Mouse (Mus musculus) neural tube, embryonic 14.5 days (tissue): ENCODE measurements around the gene Usp6nl. TPM values are rescaled to one million over a fixed set of nuclear protein-coding genes. Genes with fewer than 3 reads are reported as not detected.

Experiments
- ATAC-seq: fragments of 200-750 bp; cut with Nextera tagmentation; 2 replicates; pipeline ENCODE4 v1.8.0; 2017; ENCODE audit warnings: low read depth, mild to moderate bottlenecking, moderate TSS enrichment, moderate library complexity
- H3K27ac ChIP-seq: fragments of 300-500 bp; sonication (generic); 2 replicates; pipeline ENCODE4 v1.5.1; 2014; ENCODE audit warnings: low read depth, mild to moderate bottlenecking, control low read depth, low read length, moderate library complexity, mixed read lengths
- H3K27me3 ChIP-seq: fragments of 300-500 bp; sonication (generic); 2 replicates; pipeline ENCODE4 v1.6.1; 2014; ENCODE audit warnings: low read length; ENCODE audit not compliant: control insufficient read depth, insufficient read depth
- H3K36me3 ChIP-seq: fragments of 300-500 bp; sonication (generic); 2 replicates; pipeline ENCODE4 v1.6.1; 2014; ENCODE audit warnings: low read length, mixed read lengths; ENCODE audit not compliant: control insufficient read depth, insufficient read depth
- H3K4me1 ChIP-seq: fragments of 300-500 bp; sonication (generic); 2 replicates; pipeline ENCODE4 v1.6.1; 2014; ENCODE audit warnings: low read length; ENCODE audit not compliant: control insufficient read depth, insufficient read depth
- H3K4me2 ChIP-seq: fragments of 300-500 bp; sonication (generic); 2 replicates; pipeline ENCODE4 v1.6.1; 2014; ENCODE audit warnings: mild to moderate bottlenecking, low read depth, low read length, control low read depth
- H3K4me3 ChIP-seq: fragments of 300-500 bp; sonication (generic); 2 replicates; pipeline ENCODE4 v1.5.1; 2014; ENCODE audit warnings: low read depth, low read length, control low read depth, mixed read lengths
- H3K9ac ChIP-seq: fragments of 300-500 bp; sonication (generic); replicated peaks from 2 replicates; pipeline ENCODE4 v1.6.1; 2014; ENCODE audit warnings: low read depth, mild to moderate bottlenecking, control low read depth, low read length, mixed read lengths
- H3K9me3 ChIP-seq: fragments of 300-500 bp; sonication (generic); 2 replicates; pipeline ENCODE4 v1.6.1; 2016; ENCODE audit warnings: low read length; ENCODE audit not compliant: control insufficient read depth
- WGBS: fragments of 180-500 bp; shearing (Covaris S2); extraction: QIAGEN DNeasy Blood & Tissue Kit; methylation state at CpG from one replicate; pipeline ENCODE4 v1.1.7; 2014; 5-methylcytosine and 5-hydroxymethylcytosine counted together
- polyA plus RNA-seq: library from polyadenylated mRNA; unstranded; fragments of >200 nt; fragmentation: Nextera tagmentation; extraction: Ambion mirVana; gene quantifications from 2 replicates; pipeline ENCODE4 v1.2.1, GENCODE M21; 2014

Usp6nl gene
- polyA plus RNA-seq, 1 experiment from 2014 or later: 10.0 TPM

GRCm38 (mm10) chr2:6436085-6436950 lies 113.9 kb downstream of the Usp6nl start:
- Histone ChIP-seq H3K27ac (no peak overlapping the region), H3K9me3 (no peaks in the 10 kb centered on the region), H3K27me3 (no peaks in the 10 kb centered on the region), H3K4me2 (no peak overlapping the region), H3K36me3 (peaks cover 12% of the 10 kb centered on the region; the same call in 1 of the 2 replicates), H3K4me1 (no peaks in the 10 kb centered on the region), H3K4me3 (no peak overlapping the region), H3K9ac (no peak overlapping the region)
- ATAC-seq: peak; percentile 88
- 85% methylated on average over 16 of the region's 16 CpGs for WGBS

- H3K27me3 ChIP-seq: no peaks in the 10 kb centered on the region
- H3K36me3 ChIP-seq: peaks cover 9% of the 10 kb centered on the region; the same call in 1 of the 2 replicates
- no peak overlapping the region for H3K27ac ChIP-seq
- no peaks in the 10 kb centered on the region for H3K9me3 ChIP-seq
- no peak overlapping the region for H3K4me3 ChIP-seq
- no peak overlapping the region for H3K9ac ChIP-seq
- ATAC-seq: no peak; the same call in 1 of the 2 replicates
- no peaks in the 10 kb centered on the region for H3K4me1 ChIP-seq
- 75% methylated on average over 9 of the region's 9 CpGs for WGBS
- no peak overlapping the region for H3K4me2 ChIP-seq
These were observed 119.2 kb downstream of the Usp6nl start for GRCm38 (mm10) chr2:6441688-6442087.

- ATAC-seq: no peak
- no peak overlapping the region for H3K9ac ChIP-seq
- no peaks in the 10 kb centered on the region for H3K4me1 ChIP-seq
- H3K9me3 ChIP-seq: no peaks in the 10 kb centered on the region
- H3K4me3 ChIP-seq: no peak overlapping the region
- no peaks in the 10 kb centered on the region for H3K27me3 ChIP-seq
- peaks cover 9% of the 10 kb centered on the region; the same call in 1 of the 2 replicates for H3K36me3 ChIP-seq
- no peak overlapping the region for H3K27ac ChIP-seq
- no peak overlapping the region for H3K4me2 ChIP-seq
- 85% methylated on average over 10 of the region's 10 CpGs for WGBS
These were observed 119.8 kb downstream of the Usp6nl start for GRCm38 (mm10) chr2:6442302-6442701.

- Histone ChIP-seq H3K4me3 (no peak overlapping the region), H3K9ac (no peak overlapping the region), H3K4me2 (no peak overlapping the region), H3K27me3 (no peaks in the 10 kb centered on the region), H3K27ac (no peak overlapping the region), H3K36me3 (peaks cover 9% of the 10 kb centered on the region; the same call in 1 of the 2 replicates), H3K4me1 (no peaks in the 10 kb centered on the region), H3K9me3 (no peaks in the 10 kb centered on the region)
- 90% methylated on average over 4 of the region's 4 CpGs for WGBS
- ATAC-seq: no peak
These were observed 121.5 kb downstream of the Usp6nl start for GRCm38 (mm10) chr2:6444015-6444414.

GRCm38 (mm10) chr2:6444723-6445169 lies 122.3 kb downstream of the Usp6nl start:
- WGBS: 79% methylated on average over 4 of the region's 4 CpGs
- Histone ChIP-seq H3K27ac (no peak overlapping the region), H3K9ac (no peak overlapping the region), H3K9me3 (no peaks in the 10 kb centered on the region), H3K4me1 (peaks cover 1% of the 10 kb centered on the region; the same call in 1 of the 2 replicates), H3K27me3 (no peaks in the 10 kb centered on the region), H3K4me2 (no peak overlapping the region), H3K4me3 (no peak overlapping the region), H3K36me3 (peaks cover 9% of the 10 kb centered on the region; the same call in 1 of the 2 replicates)
- ATAC-seq: no peak

GRCm38 (mm10) chr2:6445858-6446257 lies 123.4 kb downstream of the Usp6nl start:
- H3K36me3 ChIP-seq: peaks cover 7% of the 10 kb centered on the region; the same call in 1 of the 2 replicates
- no peaks in the 10 kb centered on the region for H3K27me3 ChIP-seq
- peaks cover 8% of the 10 kb centered on the region; the same call in 1 of the 2 replicates for H3K4me1 ChIP-seq
- no peak overlapping the region for H3K4me2 ChIP-seq
- no peaks in the 10 kb centered on the region for H3K9me3 ChIP-seq
- H3K9ac ChIP-seq: no peak overlapping the region
- 0 out of 2 replicates have a peak, but pooled peaks have one; percentile 42 for ATAC-seq
- H3K27ac ChIP-seq: no peak overlapping the region
- H3K4me3 ChIP-seq: no peak overlapping the region
- WGBS: 77% methylated on average over 4 of the region's 4 CpGs

- no peaks in the 10 kb centered on the region for H3K36me3 ChIP-seq
- H3K27me3 ChIP-seq: no peaks in the 10 kb centered on the region
- ATAC-seq: no peak
- H3K27ac ChIP-seq: no peak overlapping the region
- H3K4me1 ChIP-seq: peaks cover 8% of the 10 kb centered on the region; the same call in 1 of the 2 replicates
- no peaks in the 10 kb centered on the region for H3K9me3 ChIP-seq
- H3K4me2 ChIP-seq: no peak overlapping the region
- no peak overlapping the region for H3K9ac ChIP-seq
- no peak overlapping the region for H3K4me3 ChIP-seq
- 95% methylated on average over 2 of the region's 2 CpGs for WGBS
These were observed 126.4 kb downstream of the Usp6nl start for GRCm38 (mm10) chr2:6448880-6449279.

- Histone ChIP-seq H3K4me1 (peaks cover 8% of the 10 kb centered on the region; the same call in 1 of the 2 replicates), H3K4me3 (no peak overlapping the region), H3K27ac (no peak overlapping the region), H3K27me3 (no peaks in the 10 kb centered on the region), H3K36me3 (no peaks in the 10 kb centered on the region), H3K4me2 (no peak overlapping the region), H3K9ac (no peak overlapping the region), H3K9me3 (no peaks in the 10 kb centered on the region)
- ATAC-seq: 0 out of 2 replicates have a peak, but pooled peaks have one; percentile 7
- 33% methylated on average over 3 of the region's 3 CpGs for WGBS
These were observed 127.2 kb downstream of the Usp6nl start for GRCm38 (mm10) chr2:6449656-6450055.

GRCm38 (mm10) chr2:6450544-6450943 lies 128.1 kb downstream of the Usp6nl start:
- ATAC-seq: 0 out of 2 replicates have a peak, but pooled peaks have one; percentile 57
- Histone ChIP-seq H3K27ac (no peak overlapping the region), H3K36me3 (no peaks in the 10 kb centered on the region), H3K4me3 (no peak overlapping the region), H3K4me1 (peaks cover 8% of the 10 kb centered on the region; the same call in 1 of the 2 replicates), H3K9me3 (no peaks in the 10 kb centered on the region), H3K9ac (no peak overlapping the region), H3K4me2 (no peak overlapping the region), H3K27me3 (no peaks in the 10 kb centered on the region)
- WGBS: 47% methylated on average over 3 of the region's 3 CpGs
